Mouse (Mus musculus) T-cell, adult 2 months (primary cell): ENCODE results near the gene Tnxb.
"Not testable (repeated sequence)": the region's sequence is repeated elsewhere in the genome, so short reads cannot be mapped to it uniquely, and the experiment has no call there.

Source experiments
- DNase-seq: peaks from one replicate; pipeline ENCODE4 v3.0.0; 2022; ENCODE audit warnings: low spot score

Gene Tnxb

GRCm38 (mm10) chr17:34685120-34686110, 15.1 kb downstream of the Tnxb start:
- no peak for DNase-seq

- no peak for DNase-seq
These were observed 18.6 kb downstream of the Tnxb start for GRCm38 (mm10) chr17:34688889-34689288.

- DNase-seq = no peak
These were observed 20.1 kb downstream of the Tnxb start for GRCm38 (mm10) chr17:34690458-34690857.

GRCm38 (mm10) chr17:34692906-34693305, 22.6 kb downstream of the Tnxb start:
- no peak for DNase-seq

GRCm38 (mm10) chr17:34699575-34700408, 29.5 kb downstream of the Tnxb start:
- DNase-seq = no peak

- DNase-seq = no peak
These were observed 30.3 kb downstream of the Tnxb start for GRCm38 (mm10) chr17:34700671-34701071.

GRCm38 (mm10) chr17:34706476-34706875, 36.1 kb downstream of the Tnxb start:
- DNase-seq = not testable (repeated sequence)

GRCm38 (mm10) chr17:34712951-34713350, 42.6 kb downstream of the Tnxb start:
- DNase-seq = no peak

- DNase-seq = not testable (repeated sequence)
These were observed 44.0 kb downstream of the Tnxb start for GRCm38 (mm10) chr17:34714181-34714907.

- DNase-seq = not testable (repeated sequence)
These were observed 44.6 kb downstream of the Tnxb start for GRCm38 (mm10) chr17:34714908-34715445.

GRCm38 (mm10) chr17:34715451-34715850, 45.1 kb downstream of the Tnxb start:
- not testable (repeated sequence) for DNase-seq

GRCm38 (mm10) chr17:34716247-34716646, 45.9 kb downstream of the Tnxb start:
- no peak for DNase-seq

- no peak for DNase-seq
These were observed 47.1 kb downstream of the Tnxb start for GRCm38 (mm10) chr17:34717401-34717800.

- not testable (repeated sequence) for DNase-seq
These were observed 49.6 kb downstream of the Tnxb start for GRCm38 (mm10) chr17:34719886-34720285.

GRCm38 (mm10) chr17:34722238-34722637, 51.9 kb downstream of the Tnxb start:
- DNase-seq = not testable (repeated sequence)

GRCm38 (mm10) chr17:34723066-34723465, 52.7 kb downstream of the Tnxb start:
- DNase-seq = no peak

GRCm38 (mm10) chr17:34727887-34728286, 57.6 kb downstream of the Tnxb start:
- no peak for DNase-seq

GRCm38 (mm10) chr17:34729155-34729554, 58.8 kb downstream of the Tnxb start:
- not testable (repeated sequence) for DNase-seq

- not testable (repeated sequence) for DNase-seq
These were observed 59.6 kb downstream of the Tnxb start for GRCm38 (mm10) chr17:34729779-34730553.

- not testable (repeated sequence) for DNase-seq
These were observed 67.1 kb downstream of the Tnxb start for GRCm38 (mm10) chr17:34737466-34737865.

- DNase-seq = not testable (repeated sequence)
These were observed 69.4 kb downstream of the Tnxb start for GRCm38 (mm10) chr17:34739708-34740107.
